Mouse (Mus musculus): ENCODE measurements at regions not wholly inside any gene's neighbourhood (a gene's known extent, or its start where the extent isn't known, plus 50 kb on each side); places are given as distances from the start of the nearest gene placed in this dataset.

DNA sequence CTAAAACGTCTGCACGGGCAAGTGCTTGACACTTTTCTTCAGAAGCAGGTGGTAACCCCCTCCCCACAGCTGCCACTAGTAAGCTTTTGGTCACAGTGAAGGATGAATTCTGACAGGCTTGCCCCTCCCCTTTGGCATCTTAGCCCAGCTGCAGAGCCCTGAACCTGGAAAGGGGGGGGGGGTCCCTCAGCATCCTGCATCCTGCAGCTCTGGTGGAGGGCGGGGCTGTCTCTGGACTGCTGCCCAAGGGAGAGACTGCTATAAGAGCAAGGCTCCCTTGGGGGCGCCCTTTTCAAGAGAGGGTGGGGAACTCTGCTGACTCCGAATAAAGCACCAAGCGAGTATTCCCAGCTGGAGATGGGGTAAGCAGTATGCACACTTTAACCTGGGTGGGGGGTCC, 62.8 kb upstream of the Frmpd3 start:
- TF ChIP-seq POLR2A (IDR thresholded peaks at IDR 0.05; ENCODE audit: control insufficient read depth, low read depth, low read length) (no peak), CTCF (IDR thresholded peaks at IDR 0.05; ENCODE audit: control insufficient read depth, insufficient read depth, insufficient replicate concordance, low read depth, low read length) (no peak)

All from testis, adult 2 months (tissue).